Mouse (Mus musculus) heart, embryonic 14.5 days (tissue): ENCODE data around the gene Upb1. TPM values are rescaled to one million over a fixed set of nuclear protein-coding genes. Genes with fewer than 3 reads are reported as not detected.
"Not testable (repeated sequence)": the region's sequence is repeated elsewhere in the genome, so short reads cannot be mapped to it uniquely, and the experiment has no call there.

Source experiments
- ATAC-seq: fragments of 200-750 bp; cut with Nextera tagmentation; 2 replicates; pipeline ENCODE4 v1.8.0; 2017; ENCODE audit warnings: low read depth, moderate TSS enrichment; ENCODE audit not compliant: insufficient number of reproducible peaks, insufficient read depth, low FRiP score
- H3K27ac ChIP-seq, 2 experiments: fragments of 200-500 bp in 1 of 2; fragments of 300-500 bp in 1 of 2; sonication (generic) in 1 of 2; replicated peaks in 1 of 2; 2 replicates each; pipeline ENCODE4 v1.5.1; 2012 to 2014; ENCODE audit warnings: low read depth in 2 of 2, low read length in 2 of 2, control low read depth in 1 of 2, mild to moderate bottlenecking in 1 of 2, mixed read lengths in 1 of 2; ENCODE audit not compliant: control insufficient read depth in 1 of 2, insufficient read depth in 1 of 2
- H3K27me3 ChIP-seq: fragments of 300-500 bp; sonication (generic); 2 replicates; pipeline ENCODE4 v1.6.1; 2014; ENCODE audit warnings: mild to moderate bottlenecking, low read length, control low read depth; ENCODE audit not compliant: control insufficient read depth, insufficient read depth
- H3K36me3 ChIP-seq: fragments of 300-500 bp; sonication (generic); 2 replicates; pipeline ENCODE4 v1.6.1; 2014; ENCODE audit warnings: mild to moderate bottlenecking, control low read depth, low read length, mixed read lengths; ENCODE audit not compliant: control insufficient read depth, insufficient read depth
- H3K4me1 ChIP-seq, 2 experiments: fragments of 200-500 bp in 1 of 2; fragments of 300-500 bp in 1 of 2; sonication (generic) in 1 of 2; 2 replicates each; pipeline ENCODE4 v1.6.1; 2012 to 2014; ENCODE audit warnings: low read length in 2 of 2, control low read depth in 1 of 2, mixed read lengths in 1 of 2; ENCODE audit not compliant: control insufficient read depth in 2 of 2, insufficient read depth in 2 of 2
- H3K4me2 ChIP-seq: fragments of 300-500 bp; sonication (generic); 2 replicates; pipeline ENCODE4 v1.6.1; 2014; ENCODE audit warnings: mild to moderate bottlenecking, low read length
- H3K4me3 ChIP-seq, 2 experiments: fragments of 200-500 bp in 1 of 2; fragments of 300-500 bp in 1 of 2; sonication (generic) in 1 of 2; 2 replicates each; pipeline ENCODE4 v1.5.1; 2012 to 2014; ENCODE audit warnings: low read length in 2 of 2, mild to moderate bottlenecking in 2 of 2, control low read depth in 1 of 2, low read depth in 1 of 2, moderate library complexity in 1 of 2; ENCODE audit not compliant: control insufficient read depth in 1 of 2, insufficient read depth in 1 of 2
- H3K9ac ChIP-seq: fragments of 300-500 bp; sonication (generic); 2 replicates; pipeline ENCODE4 v1.6.1; 2014; ENCODE audit warnings: mild to moderate bottlenecking, low read length
- H3K9me3 ChIP-seq: fragments of 300-500 bp; sonication (generic); 2 replicates; pipeline ENCODE4 v1.6.1; 2016; ENCODE audit warnings: low read length, control low read depth; ENCODE audit not compliant: control insufficient read depth
- WGBS: fragments of 180-500 bp; shearing (Covaris S2); extraction: QIAGEN DNeasy Blood & Tissue Kit; methylation state at CpG from one replicate; pipeline ENCODE4 v1.1.7; 2014; 5-methylcytosine and 5-hydroxymethylcytosine counted together
- polyA plus RNA-seq: library from polyadenylated mRNA; unstranded; fragments of >200 nt; fragmentation: Nextera tagmentation; extraction: Ambion mirVana; gene quantifications from 2 replicates; pipeline ENCODE4 v1.2.1, GENCODE M21; 2014

Upb1 gene
- polyA plus RNA-seq, 1 experiment from 2014 or later, result 0.65 TPM

DNA sequence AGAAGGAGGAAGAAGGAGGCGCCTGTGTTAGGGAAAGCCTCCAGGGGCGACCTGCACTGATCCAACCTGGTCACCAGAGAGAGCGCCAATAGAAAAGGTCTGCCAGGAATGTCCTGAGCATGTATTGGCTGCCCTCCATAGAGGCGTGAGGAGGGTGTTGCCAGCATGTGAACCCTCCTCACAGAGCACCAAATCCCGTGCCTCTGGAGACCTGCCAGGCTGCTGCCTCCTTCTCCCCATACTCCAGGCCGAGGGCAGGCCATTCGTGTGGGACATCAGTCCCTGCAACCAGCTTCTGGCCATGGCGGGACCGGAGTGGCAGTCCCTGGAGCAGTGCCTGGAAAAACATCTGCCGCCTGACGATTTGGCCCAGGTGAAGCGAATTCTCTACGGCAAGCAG lies 5.8 kb downstream of the Upb1 start:
- 33% methylated on average over 13 of the region's 13 CpGs for WGBS
- no peak overlapping the region for H3K27ac ChIP-seq
- H3K4me3 ChIP-seq, result no peak overlapping the region
- H3K27me3 ChIP-seq, result no peaks in the 10 kb centered on the region
- H3K36me3 ChIP-seq, result no peaks in the 10 kb centered on the region
- peak overlapping the region; percentile 32 for H3K4me2 ChIP-seq
- peak; percentile 69; the same call in 1 of the 2 replicates for ATAC-seq
- H3K4me1 ChIP-seq, result peaks cover 15 to 18% of the 10 kb centered on the region in 2 experiments
- no peaks in the 10 kb centered on the region for H3K9me3 ChIP-seq
- H3K9ac ChIP-seq, result 0 out of 2 replicates have a peak overlapping the region, but pooled peaks have one; percentile 16

DNA sequence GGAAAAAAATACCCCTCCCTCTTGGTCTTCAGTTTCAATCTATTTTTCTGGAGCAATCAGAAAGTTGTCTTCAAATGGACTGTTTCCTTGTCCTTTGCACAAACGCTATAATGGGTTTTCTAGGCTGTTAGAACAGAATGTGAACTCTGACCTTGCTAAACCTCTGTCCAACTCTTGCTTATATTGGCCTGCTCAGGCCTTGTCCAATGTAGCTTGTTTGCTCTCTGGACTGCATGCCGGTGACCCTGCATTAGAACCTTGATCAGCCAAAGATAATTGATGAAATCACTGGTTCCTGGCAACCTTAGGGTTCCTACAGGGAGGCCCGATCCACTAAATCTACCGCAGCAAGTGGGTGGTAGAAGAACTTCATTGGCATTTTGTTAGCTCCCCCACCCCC lies 6.8 kb downstream of the Upb1 start:
- Histone ChIP-seq H3K9ac (no peak overlapping the region), H3K4me2 (no peak overlapping the region), H3K36me3 (no peaks in the 10 kb centered on the region), H3K27ac (no peak overlapping the region), H3K4me3 (no peak overlapping the region), H3K4me1 (peaks cover 18 to 22% of the 10 kb centered on the region in 2 experiments), H3K27me3 (no peaks in the 10 kb centered on the region), H3K9me3 (no peaks in the 10 kb centered on the region)
- ATAC-seq, result no peak
- WGBS, result 89% methylated on average over 4 of the region's 4 CpGs

- not testable (repeated sequence) for H3K27ac ChIP-seq, ATAC-seq, H3K9ac ChIP-seq, H3K36me3 ChIP-seq, H3K4me3 ChIP-seq, H3K4me2 ChIP-seq, H3K9me3 ChIP-seq, H3K27me3 ChIP-seq
- 35% methylated on average over 8 of the region's 10 CpGs for WGBS
- H3K4me1 ChIP-seq, result peaks cover 13 to 17% of the 10 kb centered on the region in 2 experiments; a peak in 3 of 4 replicates
Observed at GRCm38 (mm10) chr10:75411343-75412113, 10.6 kb downstream of the Upb1 start.

DNA sequence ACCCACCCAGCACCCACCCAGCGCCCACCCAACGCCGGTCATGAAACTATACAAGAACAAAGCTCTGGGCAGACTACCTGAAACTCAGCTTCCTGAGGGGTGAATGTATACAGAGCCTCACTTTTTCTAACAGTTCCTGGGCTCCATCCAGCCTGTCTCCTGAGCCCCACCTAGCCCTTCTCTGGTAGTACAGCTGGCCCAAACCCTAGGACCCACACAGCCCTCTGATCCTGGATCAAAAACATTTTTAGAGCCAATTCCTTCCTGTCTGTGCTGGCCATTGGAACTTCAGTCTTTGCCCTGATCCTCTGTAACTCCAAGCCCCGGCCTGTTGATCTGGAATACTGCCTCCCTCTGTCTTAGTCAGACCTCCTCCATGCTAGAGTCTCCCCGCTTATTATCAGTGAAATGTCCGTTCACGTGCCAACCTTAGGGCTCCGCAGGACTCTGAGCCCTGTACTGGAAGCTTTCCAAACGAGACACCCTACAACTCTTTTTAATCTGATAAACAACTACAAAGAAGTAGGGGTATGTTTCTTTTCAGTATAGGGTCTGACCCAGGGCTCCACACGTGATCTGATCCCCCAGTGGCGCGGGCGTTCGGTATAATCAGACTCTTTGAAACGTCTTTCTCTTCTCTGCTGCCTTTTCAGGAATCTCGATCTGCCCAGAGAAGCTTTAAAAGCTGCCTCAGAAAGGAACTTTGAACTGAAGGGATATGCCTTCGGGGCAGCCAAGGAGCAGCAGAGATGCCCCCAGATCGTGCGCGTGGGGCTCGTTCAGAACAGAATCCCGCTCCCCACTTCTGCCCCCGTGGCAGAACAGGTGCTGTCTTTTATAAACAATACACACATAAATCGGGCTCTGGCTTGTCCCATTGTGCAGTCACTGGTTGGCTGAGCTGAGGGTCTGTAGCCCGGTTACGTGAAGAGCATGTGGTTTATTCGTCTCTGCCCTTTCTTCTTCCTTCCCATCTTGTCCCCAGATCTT lies 11.5 kb downstream of the Upb1 start:
- no peak overlapping the region for H3K9ac ChIP-seq
- H3K27ac ChIP-seq, result no peak overlapping the region
- no peak for ATAC-seq
- H3K4me1 ChIP-seq, result peaks cover 9% of the 10 kb centered on the region in 2 experiments; a peak in 3 of 4 replicates
- H3K36me3 ChIP-seq, result no peaks in the 10 kb centered on the region
- H3K4me3 ChIP-seq, result no peak overlapping the region
- 62% methylated on average over 27 of the region's 27 CpGs for WGBS
- H3K9me3 ChIP-seq, result no peaks in the 10 kb centered on the region
- H3K27me3 ChIP-seq, result no peaks in the 10 kb centered on the region
- 0 out of 2 replicates have a peak overlapping the region, but pooled peaks have one; percentile 1 for H3K4me2 ChIP-seq

- no peak overlapping the region for H3K9ac ChIP-seq
- H3K4me1 ChIP-seq, result peaks cover 9% of the 10 kb centered on the region in 2 experiments; a peak in 3 of 4 replicates
- 81% methylated on average over 7 of the region's 7 CpGs for WGBS
- H3K27ac ChIP-seq, result no peak overlapping the region
- no peaks in the 10 kb centered on the region for H3K36me3 ChIP-seq
- H3K9me3 ChIP-seq, result no peaks in the 10 kb centered on the region
- no peak overlapping the region for H3K4me2 ChIP-seq
- H3K4me3 ChIP-seq, result no peak overlapping the region
- ATAC-seq, result no peak
- H3K27me3 ChIP-seq, result no peaks in the 10 kb centered on the region
Observed at GRCm38 (mm10) chr10:75414925-75415324, 14.0 kb downstream of the Upb1 start.

DNA sequence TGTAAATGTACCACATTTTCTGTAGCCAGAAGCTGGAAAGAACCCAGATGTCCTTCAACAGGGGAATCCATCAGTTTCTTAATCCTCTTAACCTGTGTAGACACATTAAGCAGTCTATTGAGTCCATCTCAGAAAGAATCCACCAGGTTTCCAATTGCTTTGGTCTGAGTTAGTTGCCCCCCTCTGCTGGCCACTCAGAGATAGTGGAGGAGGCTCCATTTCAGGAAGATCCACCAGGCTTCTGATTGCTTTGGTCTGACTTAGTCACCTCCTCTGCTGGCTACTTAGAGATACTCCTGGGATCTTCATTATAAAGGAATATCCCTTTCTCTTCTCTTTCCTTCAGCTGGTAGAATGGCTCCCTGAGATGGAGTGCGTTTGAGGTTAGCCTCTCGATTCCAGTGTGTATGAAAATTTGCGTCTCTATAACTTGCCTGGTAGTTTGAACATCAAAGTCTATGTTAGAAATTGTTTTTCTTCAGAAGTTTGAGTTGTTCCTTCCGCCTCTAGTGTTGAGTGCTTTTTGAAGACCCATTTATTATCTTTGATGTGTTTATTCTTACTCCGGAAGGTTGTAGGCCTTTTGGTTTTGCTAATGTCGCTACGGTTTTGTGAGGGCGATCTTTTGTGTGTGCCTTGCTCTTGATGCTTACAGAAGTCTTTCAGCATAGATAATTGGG lies 16.6 kb downstream of the Upb1 start:
- no peaks in the 10 kb centered on the region for H3K9me3 ChIP-seq
- no peak for ATAC-seq
- no peak overlapping the region for H3K9ac ChIP-seq
- H3K4me3 ChIP-seq, result no peak overlapping the region
- no peaks in the 10 kb centered on the region for H3K36me3 ChIP-seq
- H3K27me3 ChIP-seq, result no peaks in the 10 kb centered on the region
- H3K27ac ChIP-seq, result no peak overlapping the region
- no peaks in the 10 kb centered on the region; a peak in 1 of 4 replicates for H3K4me1 ChIP-seq
- 90% methylated on average over 8 of the region's 8 CpGs for whole genome bisulfite sequencing
- H3K4me2 ChIP-seq, result no peak overlapping the region

GRCm38 (mm10) chr10:75418747-75419146 lies 17.8 kb downstream of the Upb1 start:
- no peak overlapping the region for H3K9ac ChIP-seq
- no peak for ATAC-seq
- no peaks in the 10 kb centered on the region for H3K4me1 ChIP-seq
- no peaks in the 10 kb centered on the region for H3K27me3 ChIP-seq
- H3K27ac ChIP-seq, result no peak overlapping the region
- 53% methylated on average over 4 of the region's 4 CpGs for WGBS
- H3K36me3 ChIP-seq, result no peaks in the 10 kb centered on the region
- H3K4me3 ChIP-seq, result no peak overlapping the region
- no peak overlapping the region for H3K4me2 ChIP-seq
- H3K9me3 ChIP-seq, result no peaks in the 10 kb centered on the region; the same call in 1 of the 2 replicates
